In the genomic region with DNA sequence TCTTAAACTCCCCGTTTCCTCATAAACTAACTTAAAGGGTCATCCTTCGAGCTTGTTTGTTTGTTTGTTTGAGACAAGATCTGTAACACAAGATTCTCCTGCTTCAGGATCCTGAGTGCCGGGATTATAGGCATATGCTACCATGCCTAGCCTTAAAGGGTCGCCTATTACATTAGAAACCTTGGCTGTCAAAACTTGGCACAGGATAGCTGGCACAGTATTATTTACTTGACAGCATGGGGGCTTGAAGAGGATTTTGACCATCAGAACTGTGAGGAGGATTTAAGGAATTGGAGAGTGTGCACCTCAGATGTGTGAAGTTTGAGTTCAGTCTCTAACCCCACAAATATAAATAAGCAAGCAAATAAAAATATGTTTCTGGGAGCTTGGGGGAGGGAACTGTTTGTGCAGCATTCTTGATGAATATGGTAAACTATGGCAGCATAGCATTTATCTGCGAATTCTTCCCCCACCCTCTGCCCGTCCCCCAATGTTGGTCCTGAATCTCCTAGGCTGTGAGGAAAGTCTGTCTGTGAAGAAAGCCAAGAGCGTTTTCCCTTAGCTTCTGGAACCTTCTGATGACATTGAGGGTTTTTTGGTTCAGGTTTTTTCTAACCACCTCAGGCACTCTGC, we compare ENCODE assay signal across 17 mouse cellular contexts. TPM values are rescaled to one million over a fixed set of nuclear protein-coding genes. Genes with fewer than 3 reads are reported as not detected.
DNase-seq lines count a peak whose midpoint lies in the region; ATAC-seq and TF ChIP-seq lines count a peak whose summit lies in the region.
"Had no signal": no experiment of that assay in that cellular context is flagged by ENCODE, and none has a peak within 500 bp of the region (broad histone marks: within the 10 kb centered on the region; RNA-seq: fewer than 3 reads in every experiment).

No protein-coding gene starts in this region.

- H3K9ac ChIP-seq in forebrain, embryonic 15.5 days (replicated peaks), result no peak overlapping the region
- no peak overlapping the region for H3K9ac ChIP-seq in hindbrain, postnatal 0 days (replicated peaks; ENCODE audit: low read length)
- H3K9ac ChIP-seq: liver, embryonic 14.5 days had no signal

- ATAC-seq in forebrain, embryonic 15.5 days (replicated peaks), result peak; percentile 65; the same call in 1 of the 2 replicates
- peak; percentile 21; the same call in 1 of the 2 replicates for ATAC-seq in hindbrain, postnatal 0 days
- no peak for ATAC-seq in cerebellum, adult (ENCODE audit: insufficient number of reproducible peaks, low FRiP score, low TSS enrichment)
- ATAC-seq: intestine, embryonic 16.5 days had no signal

- peak overlapping the region; percentile 74 for H3K27ac ChIP-seq in layer of hippocampus, adult 2 months
- peak overlapping the region; percentile 71 for H3K27ac ChIP-seq in forebrain, embryonic 15.5 days (replicated peaks)
- peak overlapping the region; percentile 68 for H3K27ac ChIP-seq in hindbrain, postnatal 0 days
- H3K27ac ChIP-seq: heart, adult 2 months; kidney, postnatal 0 days; liver, embryonic 14.5 days had no signal

- no peaks in the 10 kb centered on the region for H3K9me3 ChIP-seq in forebrain, embryonic 15.5 days
- no peaks in the 10 kb centered on the region for H3K9me3 ChIP-seq in hindbrain, postnatal 0 days (ENCODE audit: low read length)

- H3K4me2 ChIP-seq in forebrain, embryonic 15.5 days (replicated peaks), result no peak overlapping the region
- H3K4me2 ChIP-seq in hindbrain, postnatal 0 days (ENCODE audit: low read depth, low read length), result 0 out of 2 replicates have a peak overlapping the region, but pooled peaks have one; percentile 5

- no peaks in the 10 kb centered on the region for H3K36me3 ChIP-seq in forebrain, embryonic 15.5 days
- no peaks in the 10 kb centered on the region for H3K36me3 ChIP-seq in hindbrain, postnatal 0 days (ENCODE audit: insufficient read depth, low read length)

- no peak for DNase-seq in layer of hippocampus, adult 2 months (ENCODE audit: low spot score in 2 of 2)
- DNase-seq in layer of hippocampus, postnatal 25 days (ENCODE audit: extremely low spot score in 1 of 2, low spot score in 1 of 2), result no peak
- DNase-seq in brain, embryonic 18.5 days (ENCODE audit: low read depth, low spot score), result peak; percentile 67
- peak; percentile 34 for DNase-seq in hindbrain, postnatal 0 days (ENCODE audit: low spot score)
- DNase-seq in gastrocnemius, postnatal 4 days (ENCODE audit: low spot score in 2 of 2), result no peak
- DNase-seq: adrenal gland, postnatal 10 days; B cell, adult 2 months; heart, adult 2 months; lung, postnatal 14 days; right cerebral cortex, postnatal 14 days; thymus, postnatal 4 days had no signal

- H3K27me3 ChIP-seq in forebrain, embryonic 15.5 days, result no peaks in the 10 kb centered on the region
- no peaks in the 10 kb centered on the region for H3K27me3 ChIP-seq in hindbrain, postnatal 0 days (ENCODE audit: insufficient read depth, low read length)

- WGBS in forebrain, embryonic 15.5 days, result 25% methylated on average over 7 of the region's 7 CpGs
- WGBS in hindbrain, postnatal 0 days, result 36% methylated on average over 7 of the region's 7 CpGs

- no peak for TF ChIP-seq CTCF in layer of hippocampus, adult 2 months (conservative IDR thresholded peaks at IDR 0.05)
- no peak for TF ChIP-seq CTCF in hindbrain, postnatal 0 days (IDR thresholded peaks at IDR 0.05; ENCODE audit: low read depth)

- no peak overlapping the region for H3K4me3 ChIP-seq in layer of hippocampus, adult 2 months
- no peak overlapping the region for H3K4me3 ChIP-seq in forebrain, embryonic 15.5 days
- no peak overlapping the region for H3K4me3 ChIP-seq in hindbrain, postnatal 0 days (ENCODE audit: low read length)
- H3K4me3 ChIP-seq: heart, adult 2 months had no signal

- peaks cover 38% of the 10 kb centered on the region for H3K4me1 ChIP-seq in forebrain, embryonic 15.5 days
- no peaks in the 10 kb centered on the region for H3K4me1 ChIP-seq in hindbrain, postnatal 0 days (ENCODE audit: insufficient read depth, low read length)

RNA-seq across cellular contexts. Expression of a gene that starts 5.2 kb away (rescaled TPM):
- 10 to 100 TPM; 29.3 to 30.4 TPM for total RNA-seq in layer of hippocampus, adult 2 months (2021)
- 10 to 100 TPM; 27.4 to 31.4 TPM for total RNA-seq in layer of hippocampus, postnatal 25 days (2021)
- polyA plus RNA-seq in forebrain, embryonic 15.5 days (2015; fragmentation: Nextera tagmentation; extraction: Ambion mirVana), result 66.8 and 69.5 TPM in 2 replicates
- total RNA-seq in hindbrain, postnatal 0 days (2014; rRNA removed), result 29.2 and 40.7 TPM in 2 replicates
- 68.6 and 71.6 TPM in 2 replicates for polyA plus RNA-seq in hindbrain, postnatal 0 days (2015; fragmentation: Nextera tagmentation; extraction: Ambion mirVana)
- 10 to 100 TPM; 29.3 to 30.2 TPM for total RNA-seq in gastrocnemius, postnatal 4 days (2021)

RNA-seq across cellular contexts. Expression of a gene that starts 5.5 kb away (rescaled TPM):
- total RNA-seq in layer of hippocampus, adult 2 months (2021), result 1 to 10 TPM; 1.2 to 1.3 TPM
- total RNA-seq in layer of hippocampus, postnatal 25 days (2021), result 1 to 10 TPM; 1.0 to 1.5 TPM
- polyA plus RNA-seq in forebrain, embryonic 15.5 days (2015; fragmentation: Nextera tagmentation; extraction: Ambion mirVana), result 5.1 and 5.5 TPM in 2 replicates
- 4.2 and 4.8 TPM in 2 replicates for total RNA-seq in hindbrain, postnatal 0 days (2014; rRNA removed)
- 2.3 and 2.7 TPM in 2 replicates for polyA plus RNA-seq in hindbrain, postnatal 0 days (2015; fragmentation: Nextera tagmentation; extraction: Ambion mirVana)
- 1 to 10 TPM; 5.3 to 5.4 TPM for total RNA-seq in gastrocnemius, postnatal 4 days (2021)

RNA-seq across cellular contexts. Expression of a gene that starts 32.7 kb away (rescaled TPM):
- total RNA-seq in layer of hippocampus, adult 2 months (2021), result 10 to 100 TPM; 31.4 to 31.8 TPM
- 10 to 100 TPM; 32.4 to 33.3 TPM for total RNA-seq in layer of hippocampus, postnatal 25 days (2021)
- polyA plus RNA-seq in forebrain, embryonic 15.5 days (2015; fragmentation: Nextera tagmentation; extraction: Ambion mirVana), result 2.8 and 3.1 TPM in 2 replicates
- total RNA-seq in hindbrain, postnatal 0 days (2014; rRNA removed), result 62.4 and 69.9 TPM in 2 replicates
- polyA plus RNA-seq in hindbrain, postnatal 0 days (2015; fragmentation: Nextera tagmentation; extraction: Ambion mirVana), result 22.0 and 22.9 TPM in 2 replicates
- 10 to 100 TPM; 78.4 to 90.4 TPM for total RNA-seq in gastrocnemius, postnatal 4 days (2021)

RNA-seq across cellular contexts. Expression of a gene that starts 47.0 kb away (rescaled TPM):
- 1 to 10 TPM; 4.5 to 6.1 TPM for total RNA-seq in layer of hippocampus, adult 2 months (2021)
- 1 to 10 TPM; 4.5 to 7.0 TPM for total RNA-seq in layer of hippocampus, postnatal 25 days (2021)
- 9.4 and 15.7 TPM in 2 replicates for polyA plus RNA-seq in forebrain, embryonic 15.5 days (2015; fragmentation: Nextera tagmentation; extraction: Ambion mirVana)
- 2.3 and 9.9 TPM in 2 replicates for total RNA-seq in hindbrain, postnatal 0 days (2014; rRNA removed)
- polyA plus RNA-seq in hindbrain, postnatal 0 days (2015; fragmentation: Nextera tagmentation; extraction: Ambion mirVana), result 19.9 and 21.4 TPM in 2 replicates
- under 1 TPM; 0.42 to 0.54 TPM for total RNA-seq in gastrocnemius, postnatal 4 days (2021)
- total RNA-seq: gastrocnemius, adult 18-20 months; heart, adult 2 months had no signal
- polyA plus RNA-seq: liver, embryonic 14.5 days had no signal

Comparison
In these comparisons a context has a peak if more than half of its experiments do, and no peak if none do; other contexts are left out.
1. DNase-seq: peak in brain, embryonic 18.5 days (single experiment) and hindbrain, postnatal 0 days (single experiment); none in layer of hippocampus, adult 2 months (0 of 2), layer of hippocampus, postnatal 25 days (0 of 2) and gastrocnemius, postnatal 4 days (0 of 2).
2. Peak in every context shown above with its lines, with median percentiles within 50 percentile points of each other: H3K27ac ChIP-seq.